Mouse (Mus musculus): ENCODE data around the gene Klf2. TPM values are rescaled to one million over a fixed set of nuclear protein-coding genes. Genes with fewer than 3 reads are reported as not detected.

Gene Klf2
- total and polyA plus RNA-seq, 2 experiments from 2014 or later, result 4.0 to 9.5 TPM

DNA sequence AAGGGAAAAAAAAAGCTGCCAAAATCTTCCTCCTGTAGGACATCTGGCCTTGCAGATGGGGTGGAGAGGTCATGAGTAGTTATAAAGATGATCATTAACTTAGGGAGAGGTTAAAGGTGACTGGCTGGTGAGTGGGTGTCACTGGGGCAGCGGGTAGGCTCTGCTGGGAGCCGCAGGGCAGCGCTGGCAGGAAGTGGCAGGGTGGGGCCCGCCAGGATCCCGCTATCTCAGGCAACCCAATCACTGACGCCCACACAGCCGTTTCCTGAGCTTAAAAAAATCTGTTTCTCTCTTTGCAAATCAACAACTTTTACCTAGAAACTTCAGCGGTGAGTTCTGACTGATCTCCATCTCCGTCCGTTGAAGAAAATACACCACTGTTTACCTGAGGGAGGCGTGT is 35.4 kb downstream of the Klf2 start:
- no peak for ATAC-seq
- Histone ChIP-seq H3K36me3 (ENCODE audit: insufficient read depth) (peaks cover 70% of the 10 kb centered on the region), H3K9ac (no peak overlapping the region), H3K4me2 (ENCODE audit: low read depth) (no peak overlapping the region), H3K27me3 (ENCODE audit: insufficient read depth, low read length) (no peaks in the 10 kb centered on the region), H3K9me3 (ENCODE audit: low read length) (no peaks in the 10 kb centered on the region), H3K4me3 (ENCODE audit: low read depth, low read length) (no peak overlapping the region), H3K4me1 (ENCODE audit: insufficient read depth) (no peaks in the 10 kb centered on the region), H3K27ac (ENCODE audit: low read depth, low read length) (no peak overlapping the region)
- no peak for DNase-seq
- TF ChIP-seq CTCF (IDR thresholded peaks at IDR 0.05; ENCODE audit: low read depth), result no peak
- WGBS, result 84% methylated on average over 11 of the region's 11 CpGs

DNA sequence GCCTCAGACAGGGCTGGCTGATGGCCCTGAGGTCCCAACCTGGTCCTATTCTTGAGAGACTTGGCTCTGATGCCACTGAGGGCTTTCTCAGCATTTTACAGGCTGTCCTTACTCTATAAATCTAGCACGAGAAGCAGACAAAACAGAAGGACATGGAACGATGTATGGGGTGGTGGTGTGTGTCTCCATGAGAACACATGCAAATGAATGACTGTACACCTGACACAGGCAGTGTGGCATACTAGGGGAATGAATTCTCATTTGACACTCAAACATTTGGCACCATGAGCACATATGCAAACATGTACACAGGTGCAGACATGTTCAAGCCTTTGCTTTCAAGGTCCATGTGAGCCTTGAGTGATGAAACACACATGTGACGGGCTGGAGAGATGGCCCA is 37.8 kb downstream of the Klf2 start:
- Histone ChIP-seq H3K4me2 (ENCODE audit: low read depth) (no peak overlapping the region), H3K36me3 (ENCODE audit: insufficient read depth) (peaks cover 78% of the 10 kb centered on the region), H3K27me3 (ENCODE audit: insufficient read depth, low read length) (no peaks in the 10 kb centered on the region), H3K9me3 (ENCODE audit: low read length) (no peaks in the 10 kb centered on the region), H3K9ac (no peak overlapping the region), H3K27ac (ENCODE audit: low read depth, low read length) (no peak overlapping the region), H3K4me3 (ENCODE audit: low read depth, low read length) (no peak overlapping the region), H3K4me1 (ENCODE audit: insufficient read depth) (no peaks in the 10 kb centered on the region)
- no peak for ATAC-seq
- no peak for DNase-seq
- WGBS, result 94% methylated on average over 3 of the region's 3 CpGs
- TF ChIP-seq CTCF (IDR thresholded peaks at IDR 0.05; ENCODE audit: low read depth), result no peak

- Histone ChIP-seq H3K9ac (no peak overlapping the region), H3K4me3 (ENCODE audit: low read depth, low read length) (no peak overlapping the region), H3K9me3 (ENCODE audit: low read length) (no peaks in the 10 kb centered on the region), H3K4me1 (ENCODE audit: insufficient read depth) (no peaks in the 10 kb centered on the region), H3K36me3 (ENCODE audit: insufficient read depth) (peaks cover 86% of the 10 kb centered on the region), H3K4me2 (ENCODE audit: low read depth) (no peak overlapping the region), H3K27ac (ENCODE audit: low read depth, low read length) (no peak overlapping the region), H3K27me3 (ENCODE audit: insufficient read depth, low read length) (no peaks in the 10 kb centered on the region)
- DNase-seq (no peak), ATAC-seq (no peak)
- TF ChIP-seq CTCF (IDR thresholded peaks at IDR 0.05; ENCODE audit: low read depth), result no peak
Observed at GRCm38 (mm10) chr8:72360162-72360561, 41.3 kb downstream of the Klf2 start.

DNA sequence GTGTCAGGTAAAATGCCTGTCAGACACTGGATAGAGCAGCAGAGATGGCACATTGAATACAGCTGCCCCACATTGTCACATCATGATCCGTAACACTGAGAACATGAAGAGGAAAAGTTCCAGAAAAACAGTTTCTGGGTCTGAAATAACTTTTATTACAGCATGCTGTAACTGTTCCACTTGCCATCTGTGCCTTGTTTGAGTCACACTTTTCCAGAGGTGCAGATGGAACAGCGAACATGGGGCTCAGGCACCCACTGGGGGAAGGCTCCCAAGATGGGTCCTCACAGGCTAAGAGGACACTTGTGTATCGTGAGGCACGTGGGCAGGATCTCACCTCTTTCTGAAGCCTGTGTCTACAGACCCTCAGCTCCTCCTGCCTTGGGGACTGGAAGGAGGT is 43.9 kb downstream of the Klf2 start:
- H3K9ac ChIP-seq, result no peak overlapping the region
- DNase-seq (no peak), ATAC-seq (no peak)
- H3K36me3 ChIP-seq (ENCODE audit: insufficient read depth), result peaks cover 80% of the 10 kb centered on the region
- no peak overlapping the region for H3K4me2 ChIP-seq (ENCODE audit: low read depth)
- no peak overlapping the region for H3K27ac ChIP-seq (ENCODE audit: low read depth, low read length)
- WGBS, result 91% methylated on average over 4 of the region's 4 CpGs
- no peaks in the 10 kb centered on the region for H3K4me1 ChIP-seq (ENCODE audit: insufficient read depth)
- no peaks in the 10 kb centered on the region for H3K27me3 ChIP-seq (ENCODE audit: insufficient read depth, low read length)
- H3K4me3 ChIP-seq (ENCODE audit: low read depth, low read length), result no peak overlapping the region
- H3K9me3 ChIP-seq (ENCODE audit: low read length), result no peaks in the 10 kb centered on the region
- no peak for TF ChIP-seq CTCF (IDR thresholded peaks at IDR 0.05; ENCODE audit: low read depth)

DNA sequence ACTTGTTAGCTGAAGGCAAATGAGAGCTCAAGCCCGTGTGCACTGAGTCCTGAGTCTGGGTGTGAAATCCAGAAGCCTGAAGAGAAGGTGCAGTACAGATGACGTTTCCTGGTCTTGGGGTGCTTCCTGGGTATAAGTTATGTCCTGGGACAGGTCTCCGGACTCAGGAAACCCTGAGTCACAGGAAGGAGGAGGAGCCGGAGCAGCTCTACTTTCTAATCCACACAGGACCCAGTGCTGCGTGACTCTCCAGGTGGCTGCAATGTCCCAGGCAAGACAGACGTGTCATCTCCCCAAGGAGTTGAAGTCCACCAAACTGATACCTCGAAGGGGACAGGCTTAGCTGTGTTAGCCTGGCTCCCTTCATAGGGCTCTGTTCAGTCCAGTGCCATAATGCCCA is 44.6 kb downstream of the Klf2 start:
- Histone ChIP-seq H3K36me3 (ENCODE audit: insufficient read depth) (peaks cover 80% of the 10 kb centered on the region), H3K9me3 (ENCODE audit: low read length) (no peaks in the 10 kb centered on the region), H3K27me3 (ENCODE audit: insufficient read depth, low read length) (no peaks in the 10 kb centered on the region), H3K4me3 (ENCODE audit: low read depth, low read length) (no peak overlapping the region), H3K4me1 (ENCODE audit: insufficient read depth) (no peaks in the 10 kb centered on the region), H3K4me2 (ENCODE audit: low read depth) (no peak overlapping the region), H3K9ac (no peak overlapping the region), H3K27ac (ENCODE audit: low read depth, low read length) (no peak overlapping the region)
- TF ChIP-seq CTCF (IDR thresholded peaks at IDR 0.05; ENCODE audit: low read depth), result no peak
- ATAC-seq, result no peak
- WGBS, result 88% methylated on average over 7 of the region's 7 CpGs
- no peak for DNase-seq

GRCm38 (mm10) chr8:72365016-72365415 is 46.2 kb downstream of the Klf2 start:
- WGBS, result 96% methylated on average over 2 of the region's 2 CpGs
- H3K27me3 ChIP-seq (ENCODE audit: insufficient read depth, low read length), result no peaks in the 10 kb centered on the region
- DNase-seq (no peak), ATAC-seq (no peak)
- H3K9me3 ChIP-seq (ENCODE audit: low read length), result no peaks in the 10 kb centered on the region
- no peak overlapping the region for H3K4me2 ChIP-seq (ENCODE audit: low read depth)
- H3K4me1 ChIP-seq (ENCODE audit: insufficient read depth), result no peaks in the 10 kb centered on the region
- no peak overlapping the region for H3K9ac ChIP-seq
- peaks cover 81% of the 10 kb centered on the region for H3K36me3 ChIP-seq (ENCODE audit: insufficient read depth)
- TF ChIP-seq CTCF (IDR thresholded peaks at IDR 0.05; ENCODE audit: low read depth), result no peak
- H3K27ac ChIP-seq (ENCODE audit: low read depth, low read length), result no peak overlapping the region
- H3K4me3 ChIP-seq (ENCODE audit: low read depth, low read length), result no peak overlapping the region

- H3K4me3 ChIP-seq (ENCODE audit: low read depth, low read length), result no peak overlapping the region
- WGBS, result 22% methylated on average over 3 of the region's 3 CpGs
- H3K9me3 ChIP-seq (ENCODE audit: low read length), result no peaks in the 10 kb centered on the region
- peak; percentile 84 for TF ChIP-seq CTCF (IDR thresholded peaks at IDR 0.05; ENCODE audit: low read depth)
- H3K4me2 ChIP-seq (ENCODE audit: low read depth), result no peak overlapping the region
- H3K4me1 ChIP-seq (ENCODE audit: insufficient read depth), result no peaks in the 10 kb centered on the region
- H3K9ac ChIP-seq, result no peak overlapping the region
- peak; percentile 72 for DNase-seq
- peak; percentile 80 for ATAC-seq
- peaks cover 90% of the 10 kb centered on the region for H3K36me3 ChIP-seq (ENCODE audit: insufficient read depth)
- no peak overlapping the region for H3K27ac ChIP-seq (ENCODE audit: low read depth, low read length)
- H3K27me3 ChIP-seq (ENCODE audit: insufficient read depth, low read length), result no peaks in the 10 kb centered on the region
Observed at GRCm38 (mm10) chr8:72365826-72366225, 47.0 kb downstream of the Klf2 start.

GRCm38 (mm10) chr8:72366435-72366834 is 47.6 kb downstream of the Klf2 start:
- 96% methylated on average over 2 of the region's 2 CpGs for WGBS
- DNase-seq, result no peak
- H3K4me2 ChIP-seq (ENCODE audit: low read depth), result no peak overlapping the region
- H3K9ac ChIP-seq, result no peak overlapping the region
- no peaks in the 10 kb centered on the region for H3K9me3 ChIP-seq (ENCODE audit: low read length)
- TF ChIP-seq CTCF (IDR thresholded peaks at IDR 0.05; ENCODE audit: low read depth), result no peak
- peaks cover 90% of the 10 kb centered on the region for H3K36me3 ChIP-seq (ENCODE audit: insufficient read depth)
- H3K27me3 ChIP-seq (ENCODE audit: insufficient read depth, low read length), result no peaks in the 10 kb centered on the region
- H3K4me3 ChIP-seq (ENCODE audit: low read depth, low read length), result no peak overlapping the region
- no peak overlapping the region for H3K27ac ChIP-seq (ENCODE audit: low read depth, low read length)
- H3K4me1 ChIP-seq (ENCODE audit: insufficient read depth), result no peaks in the 10 kb centered on the region
- peak; percentile 18; the same call in 1 of the 2 replicates for ATAC-seq

Other genes starting within 250 kb of the Klf2 start
- gene Olfr373, start 235.9 kb upstream of the Klf2 start, total RNA-seq (2014; rRNA removed), result not detected in 2 replicates
- gene Olfr373, start 235.9 kb upstream of the Klf2 start, polyA plus RNA-seq (2015; fragmentation: Nextera tagmentation; extraction: Ambion mirVana), result not detected in 2 replicates
- gene Olfr374, start 212.0 kb upstream of the Klf2 start, total RNA-seq (2014; rRNA removed), result not detected in 2 replicates
- gene Olfr374, start 212.0 kb upstream of the Klf2 start, polyA plus RNA-seq (2015; fragmentation: Nextera tagmentation; extraction: Ambion mirVana), result not detected in 2 replicates
- 139 and 141 TPM in 2 replicates for gene Tpm4, start 184.1 kb upstream of the Klf2 start, total RNA-seq (2014; rRNA removed)
- gene Tpm4, start 184.1 kb upstream of the Klf2 start, polyA plus RNA-seq (2015; fragmentation: Nextera tagmentation; extraction: Ambion mirVana), result 118 and 120 TPM in 2 replicates
- gene Rab8a, start 157.8 kb upstream of the Klf2 start, total RNA-seq (2014; rRNA removed), result 35.7 and 39.1 TPM in 2 replicates
- gene Rab8a, start 157.8 kb upstream of the Klf2 start, polyA plus RNA-seq (2015; fragmentation: Nextera tagmentation; extraction: Ambion mirVana), result 74.2 and 85.0 TPM in 2 replicates
- not detected in 2 replicates for gene Hsh2d, start 129.4 kb upstream of the Klf2 start, total RNA-seq (2014; rRNA removed)
- gene Hsh2d, start 129.4 kb upstream of the Klf2 start, polyA plus RNA-seq (2015; fragmentation: Nextera tagmentation; extraction: Ambion mirVana), result not detected in 2 replicates
- gene Cib3, start 106.2 kb upstream of the Klf2 start, total RNA-seq (2014; rRNA removed), result 0.10 TPM in 1 of 2 replicates, not detected in the other
- not detected in 2 replicates for gene Cib3, start 106.2 kb upstream of the Klf2 start, polyA plus RNA-seq (2015; fragmentation: Nextera tagmentation; extraction: Ambion mirVana)
- not detected in 2 replicates for gene Gm11034, start 105.4 kb upstream of the Klf2 start, total RNA-seq (2014; rRNA removed)
- gene Gm11034, start 105.4 kb upstream of the Klf2 start, polyA plus RNA-seq (2015; fragmentation: Nextera tagmentation; extraction: Ambion mirVana), result not detected in 2 replicates
- gene Fam32a, start 99.3 kb upstream of the Klf2 start, total RNA-seq (2014; rRNA removed), result 132 and 147 TPM in 2 replicates
- 107 and 108 TPM in 2 replicates for gene Fam32a, start 99.3 kb upstream of the Klf2 start, polyA plus RNA-seq (2015; fragmentation: Nextera tagmentation; extraction: Ambion mirVana)
- 74.8 and 76.2 TPM in 2 replicates for gene Ap1m1, start 79.0 kb upstream of the Klf2 start, total RNA-seq (2014; rRNA removed)
- gene Ap1m1, start 79.0 kb upstream of the Klf2 start, polyA plus RNA-seq (2015; fragmentation: Nextera tagmentation; extraction: Ambion mirVana), result 225 and 243 TPM in 2 replicates
- 4.5 and 4.7 TPM in 2 replicates for gene Gm10282, start 13.8 kb upstream of the Klf2 start, total RNA-seq (2014; rRNA removed)
- 14.9 and 15.4 TPM in 2 replicates for gene Gm10282, start 13.8 kb upstream of the Klf2 start, polyA plus RNA-seq (2015; fragmentation: Nextera tagmentation; extraction: Ambion mirVana)
- gene Eps15l1, start 102.4 kb downstream of the Klf2 start, total RNA-seq (2014; rRNA removed), result 61.6 and 62.9 TPM in 2 replicates
- gene Eps15l1, start 102.4 kb downstream of the Klf2 start, polyA plus RNA-seq (2015; fragmentation: Nextera tagmentation; extraction: Ambion mirVana), result 44.2 and 48.8 TPM in 2 replicates
- gene Calr3, start 124.8 kb downstream of the Klf2 start, total RNA-seq (2014; rRNA removed), result 0.77 and 1.00 TPM in 2 replicates
- 1.1 and 1.4 TPM in 2 replicates for gene Calr3, start 124.8 kb downstream of the Klf2 start, polyA plus RNA-seq (2015; fragmentation: Nextera tagmentation; extraction: Ambion mirVana)
- 12.5 and 13.7 TPM in 2 replicates for gene 1700030K09Rik, start 124.8 kb downstream of the Klf2 start, total RNA-seq (2014; rRNA removed)
- gene 1700030K09Rik, start 124.8 kb downstream of the Klf2 start, polyA plus RNA-seq (2015; fragmentation: Nextera tagmentation; extraction: Ambion mirVana), result 15.5 and 16.1 TPM in 2 replicates
- gene Cherp, start 156.2 kb downstream of the Klf2 start, total RNA-seq (2014; rRNA removed), result 21.2 and 29.8 TPM in 2 replicates
- 36.8 and 43.7 TPM in 2 replicates for gene Cherp, start 156.2 kb downstream of the Klf2 start, polyA plus RNA-seq (2015; fragmentation: Nextera tagmentation; extraction: Ambion mirVana)
- gene Slc35e1, start 173.6 kb downstream of the Klf2 start, total RNA-seq (2014; rRNA removed), result 47.1 and 55.1 TPM in 2 replicates
- gene Slc35e1, start 173.6 kb downstream of the Klf2 start, polyA plus RNA-seq (2015; fragmentation: Nextera tagmentation; extraction: Ambion mirVana), result 8.8 and 12.2 TPM in 2 replicates
- 10.9 and 14.2 TPM in 2 replicates for gene Med26, start 229.2 kb downstream of the Klf2 start, total RNA-seq (2014; rRNA removed)
- 17.7 and 18.6 TPM in 2 replicates for gene Med26, start 229.2 kb downstream of the Klf2 start, polyA plus RNA-seq (2015; fragmentation: Nextera tagmentation; extraction: Ambion mirVana)